Mouse (Mus musculus) liver, embryonic 16.5 days (tissue): Measurements from ENCODE around the gene Specc1. TPM values are rescaled to one million over a fixed set of nuclear protein-coding genes. Genes with fewer than 3 reads are reported as not detected.

Experiments used
- ATAC-seq: fragments of 200-750 bp; cut with Nextera tagmentation; 2 replicates; pipeline ENCODE4 v1.8.0; 2017; ENCODE audit warnings: low read depth, mild to moderate bottlenecking, moderate number of reproducible peaks, moderate library complexity
- H3K27ac ChIP-seq: fragments of 300-500 bp; sonication (generic); 2 replicates; pipeline ENCODE4 v1.5.1; 2014; ENCODE audit warnings: mild to moderate bottlenecking, low read length
- H3K27me3 ChIP-seq: fragments of 300-500 bp; sonication (generic); 2 replicates; pipeline ENCODE4 v1.6.1; 2014; ENCODE audit warnings: low read depth, low read length, mixed read lengths; ENCODE audit not compliant: control insufficient read depth, insufficient read depth
- H3K36me3 ChIP-seq: fragments of 300-500 bp; sonication (generic); 2 replicates; pipeline ENCODE4 v1.6.1; 2014; ENCODE audit warnings: mild to moderate bottlenecking; ENCODE audit not compliant: control insufficient read depth, insufficient read depth
- H3K4me1 ChIP-seq: fragments of 300-500 bp; sonication (generic); 2 replicates; pipeline ENCODE4 v1.6.1; 2014; ENCODE audit warnings: low read depth, low read length, mixed read lengths; ENCODE audit not compliant: control insufficient read depth
- H3K4me2 ChIP-seq: fragments of 300-500 bp; sonication (generic); 2 replicates; pipeline ENCODE4 v1.6.1; 2014; ENCODE audit warnings: low read depth, low read length, mixed read lengths
- H3K4me3 ChIP-seq: fragments of 300-500 bp; sonication (generic); 2 replicates; pipeline ENCODE4 v1.5.1; 2014; ENCODE audit warnings: low read depth, mild to moderate bottlenecking, low read length
- H3K9ac ChIP-seq: fragments of 300-500 bp; sonication (generic); 2 replicates; pipeline ENCODE4 v1.6.1; 2014; ENCODE audit warnings: low read depth, low read length
- H3K9me3 ChIP-seq: fragments of 300-500 bp; sonication (generic); replicated peaks from 2 replicates; pipeline ENCODE4 v1.6.1; 2016; ENCODE audit warnings: low read length; ENCODE audit not compliant: control insufficient read depth
- WGBS: fragments of 180-500 bp; shearing (Covaris S2); extraction: QIAGEN DNeasy Blood & Tissue Kit; methylation state at CpG from one replicate; pipeline ENCODE4 v1.1.7; 2014; ENCODE audit not compliant: insufficient replicate concordance; 5-methylcytosine and 5-hydroxymethylcytosine counted together
- polyA plus RNA-seq: library from polyadenylated mRNA; unstranded; fragments of >200 nt; fragmentation: Nextera tagmentation; extraction: Ambion mirVana; gene quantifications from 2 replicates; pipeline ENCODE4 v1.2.1, GENCODE M21; 2015

Gene Specc1
- polyA plus RNA-seq, 1 experiment from 2014 or later: 58.6 TPM

- no peaks in the 10 kb centered on the region for H3K36me3 ChIP-seq
- no peak overlapping the region for H3K4me2 ChIP-seq
- ATAC-seq: no peak
- no peak overlapping the region for H3K4me3 ChIP-seq
- no peaks in the 10 kb centered on the region; the same call in 1 of the 2 replicates for H3K4me1 ChIP-seq
- 74% methylated on average over 3 of the region's 3 CpGs for WGBS
- no peaks in the 10 kb centered on the region for H3K27me3 ChIP-seq
- no peaks in the 10 kb centered on the region for H3K9me3 ChIP-seq
- H3K27ac ChIP-seq: no peak overlapping the region
- no peak overlapping the region for H3K9ac ChIP-seq
Observed at GRCm38 (mm10) chr11:62013449-62013848, 56.9 kb downstream of the Specc1 start.

- WGBS: 83% methylated on average over 13 of the region's 13 CpGs
Observed at GRCm38 (mm10) chr11:62015071-62015654, 58.6 kb downstream of the Specc1 start.

DNA sequence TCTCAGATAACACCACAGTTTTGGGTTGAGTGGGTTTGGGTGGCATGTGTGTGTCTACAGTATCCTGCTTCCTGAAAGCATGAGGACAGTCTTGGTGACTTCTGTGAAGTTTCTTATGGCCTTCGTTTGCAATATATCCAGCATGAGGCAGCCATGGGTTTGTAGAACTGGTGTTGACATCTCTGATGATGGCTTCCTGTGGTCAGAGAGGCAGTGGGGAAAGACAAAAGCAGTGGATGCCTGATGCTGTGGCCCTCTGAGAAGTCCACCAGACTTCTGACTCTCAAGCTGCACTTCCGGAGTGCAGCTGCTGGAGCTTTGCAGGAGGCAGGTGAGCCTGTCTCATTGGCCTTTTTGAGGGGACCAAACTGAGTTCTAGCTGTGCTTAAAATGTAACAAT, 60.4 kb downstream of the Specc1 start:
- 44% methylated on average over 2 of the region's 2 CpGs for WGBS
- H3K27ac ChIP-seq: no peak overlapping the region

More at GRCm38 (mm10) chr11:62015071-62015654, 58.6 kb downstream of the Specc1 start:
- H3K36me3 ChIP-seq: no peaks in the 10 kb centered on the region
- no peak overlapping the region for H3K27ac ChIP-seq
- ATAC-seq: no peak
- no peaks in the 10 kb centered on the region; the same call in 1 of the 2 replicates for H3K4me1 ChIP-seq
- no peaks in the 10 kb centered on the region for H3K27me3 ChIP-seq
- no peaks in the 10 kb centered on the region for H3K9me3 ChIP-seq
- no peak overlapping the region for H3K4me2 ChIP-seq
- H3K4me3 ChIP-seq: no peak overlapping the region
- H3K9ac ChIP-seq: no peak overlapping the region

DNA sequence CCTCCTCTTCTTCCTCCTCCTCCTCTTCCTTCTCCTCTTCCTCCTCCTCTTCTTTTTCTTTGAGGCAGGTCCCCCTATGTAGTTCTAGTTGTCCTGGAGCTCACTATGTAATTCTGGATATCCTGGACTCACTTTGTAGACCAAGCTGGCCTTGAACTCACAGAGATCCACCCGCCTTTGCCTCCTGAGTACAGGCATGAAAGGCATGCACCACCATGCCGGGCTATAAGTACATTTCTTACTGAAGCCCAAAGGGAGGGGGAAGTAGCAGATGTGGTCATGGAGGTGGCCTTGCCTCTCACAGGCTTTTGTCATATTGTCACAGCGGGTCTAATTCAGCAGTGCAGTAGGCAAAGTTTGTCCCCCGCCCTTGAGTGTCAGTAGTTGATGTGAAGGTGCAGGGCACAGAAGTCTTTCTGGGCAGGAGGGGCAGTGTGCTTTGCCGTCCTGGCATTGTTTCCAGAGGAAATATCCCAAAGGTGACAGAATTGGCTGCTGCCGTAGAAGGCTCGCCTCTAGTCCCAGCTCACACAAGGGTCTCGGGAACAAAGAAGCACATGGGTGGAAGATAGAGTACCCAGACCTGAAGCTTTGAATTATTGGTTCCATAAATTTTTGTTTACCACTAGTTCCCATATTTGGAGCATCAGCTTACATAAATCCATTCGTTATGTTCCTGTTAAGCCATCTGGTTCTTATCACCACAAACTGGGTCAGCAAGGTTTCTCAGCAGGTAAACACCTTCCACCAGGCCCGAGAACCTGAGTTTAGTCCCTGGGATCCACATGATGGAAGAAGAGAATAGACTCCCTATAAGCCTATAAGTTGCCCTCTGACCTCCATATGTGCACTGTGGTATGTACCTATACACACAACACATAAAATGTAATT, 62.0 kb downstream of the Specc1 start:
- Histone ChIP-seq H3K27ac (no peak overlapping the region), H3K36me3 (no peaks in the 10 kb centered on the region), H3K9me3 (no peaks in the 10 kb centered on the region), H3K4me3 (no peak overlapping the region), H3K9ac (no peak overlapping the region), H3K4me1 (no peaks in the 10 kb centered on the region), H3K4me2 (no peak overlapping the region), H3K27me3 (no peaks in the 10 kb centered on the region)
- WGBS: 78% methylated on average over 10 of the region's 10 CpGs
- ATAC-seq: no peak

More for the DNA sequence above, 60.4 kb downstream of the Specc1 start:
- H3K4me1 ChIP-seq: no peaks in the 10 kb centered on the region; the same call in 1 of the 2 replicates
- no peaks in the 10 kb centered on the region for H3K36me3 ChIP-seq
- H3K4me2 ChIP-seq: no peak overlapping the region
- H3K9me3 ChIP-seq: no peaks in the 10 kb centered on the region
- no peak for ATAC-seq
- H3K9ac ChIP-seq: no peak overlapping the region
- no peak overlapping the region for H3K4me3 ChIP-seq
- no peaks in the 10 kb centered on the region for H3K27me3 ChIP-seq

DNA sequence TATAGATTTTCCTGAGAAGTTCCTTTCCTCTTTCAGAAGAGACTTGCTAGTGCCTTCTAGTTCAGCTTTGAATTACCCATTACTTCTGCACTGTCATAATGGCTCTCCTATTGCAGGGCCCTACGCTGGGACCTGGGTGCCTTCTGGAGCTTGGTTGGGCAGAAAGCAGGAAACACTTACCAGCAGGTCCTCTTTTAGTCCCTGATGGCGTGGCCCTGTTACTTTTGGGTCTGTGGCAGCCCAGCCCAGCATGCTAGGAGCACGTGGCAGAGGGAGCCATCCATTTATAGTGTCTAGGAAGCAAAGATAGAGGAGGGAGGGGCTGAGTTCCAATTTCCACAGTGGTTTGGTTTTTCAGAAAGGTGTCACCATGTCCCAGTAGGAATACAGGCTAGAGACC, 63.3 kb downstream of the Specc1 start:
- no peaks in the 10 kb centered on the region for H3K9me3 ChIP-seq
- H3K27me3 ChIP-seq: no peaks in the 10 kb centered on the region
- no peak overlapping the region for H3K9ac ChIP-seq
- H3K4me3 ChIP-seq: no peak overlapping the region
- no peaks in the 10 kb centered on the region for H3K4me1 ChIP-seq
- no peak for ATAC-seq
- H3K27ac ChIP-seq: no peak overlapping the region
- WGBS: 54% methylated on average over 3 of the region's 3 CpGs
- no peak overlapping the region for H3K4me2 ChIP-seq
- H3K36me3 ChIP-seq: no peaks in the 10 kb centered on the region

DNA sequence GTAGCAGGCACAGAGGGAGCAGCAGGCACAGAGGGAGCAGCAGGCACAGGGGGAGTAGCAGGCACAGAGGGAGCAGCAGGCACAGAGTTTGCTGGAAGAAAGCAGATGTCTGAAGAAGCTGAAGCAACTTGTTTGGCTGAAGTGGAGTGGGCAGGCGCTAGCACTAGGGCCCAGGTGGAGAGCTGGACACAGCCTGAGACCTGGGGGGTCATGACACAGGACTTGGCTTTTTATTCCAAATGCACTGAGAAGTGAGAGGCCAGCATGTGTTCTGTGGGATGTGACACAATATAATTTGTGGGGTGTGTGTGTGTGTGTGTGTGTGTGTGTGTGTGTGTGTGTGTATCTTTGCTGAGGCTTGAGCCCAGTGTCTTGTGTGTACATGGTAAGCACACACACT, 64.3 kb downstream of the Specc1 start:
- no peak for ATAC-seq
- Histone ChIP-seq H3K9me3 (no peaks in the 10 kb centered on the region), H3K4me2 (no peak overlapping the region), H3K9ac (no peak overlapping the region), H3K36me3 (no peaks in the 10 kb centered on the region), H3K27ac (no peak overlapping the region), H3K4me3 (no peak overlapping the region), H3K4me1 (no peaks in the 10 kb centered on the region), H3K27me3 (no peaks in the 10 kb centered on the region)
- WGBS: 88% methylated on average over 1 of the region's 1 CpGs

DNA sequence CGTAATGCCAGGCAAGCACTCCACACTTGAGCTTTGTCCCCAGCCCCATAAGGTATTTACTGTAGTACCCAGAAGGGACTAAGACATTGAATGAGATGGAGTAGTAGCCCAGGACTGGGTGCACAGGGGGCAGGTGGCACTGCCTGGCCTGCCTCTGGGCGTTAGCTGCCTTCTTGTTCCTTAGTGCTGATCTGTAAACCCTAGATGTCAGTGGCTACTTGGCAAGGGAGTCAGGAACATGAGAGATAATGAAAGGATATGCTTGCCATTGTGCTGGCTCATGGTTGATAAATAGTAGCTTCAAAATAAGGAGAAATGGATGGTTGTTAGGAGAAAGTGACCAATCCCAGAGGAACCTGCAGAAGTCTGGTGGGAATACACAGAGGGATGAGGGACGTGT, 65.5 kb downstream of the Specc1 start:
- H3K36me3 ChIP-seq: no peaks in the 10 kb centered on the region
- H3K4me3 ChIP-seq: no peak overlapping the region
- H3K4me1 ChIP-seq: no peaks in the 10 kb centered on the region
- no peak overlapping the region for H3K27ac ChIP-seq
- H3K27me3 ChIP-seq: no peaks in the 10 kb centered on the region
- no peak overlapping the region for H3K9ac ChIP-seq
- no peaks in the 10 kb centered on the region for H3K9me3 ChIP-seq
- no peak for ATAC-seq
- H3K4me2 ChIP-seq: no peak overlapping the region
- WGBS: 73% methylated on average over 3 of the region's 3 CpGs

DNA sequence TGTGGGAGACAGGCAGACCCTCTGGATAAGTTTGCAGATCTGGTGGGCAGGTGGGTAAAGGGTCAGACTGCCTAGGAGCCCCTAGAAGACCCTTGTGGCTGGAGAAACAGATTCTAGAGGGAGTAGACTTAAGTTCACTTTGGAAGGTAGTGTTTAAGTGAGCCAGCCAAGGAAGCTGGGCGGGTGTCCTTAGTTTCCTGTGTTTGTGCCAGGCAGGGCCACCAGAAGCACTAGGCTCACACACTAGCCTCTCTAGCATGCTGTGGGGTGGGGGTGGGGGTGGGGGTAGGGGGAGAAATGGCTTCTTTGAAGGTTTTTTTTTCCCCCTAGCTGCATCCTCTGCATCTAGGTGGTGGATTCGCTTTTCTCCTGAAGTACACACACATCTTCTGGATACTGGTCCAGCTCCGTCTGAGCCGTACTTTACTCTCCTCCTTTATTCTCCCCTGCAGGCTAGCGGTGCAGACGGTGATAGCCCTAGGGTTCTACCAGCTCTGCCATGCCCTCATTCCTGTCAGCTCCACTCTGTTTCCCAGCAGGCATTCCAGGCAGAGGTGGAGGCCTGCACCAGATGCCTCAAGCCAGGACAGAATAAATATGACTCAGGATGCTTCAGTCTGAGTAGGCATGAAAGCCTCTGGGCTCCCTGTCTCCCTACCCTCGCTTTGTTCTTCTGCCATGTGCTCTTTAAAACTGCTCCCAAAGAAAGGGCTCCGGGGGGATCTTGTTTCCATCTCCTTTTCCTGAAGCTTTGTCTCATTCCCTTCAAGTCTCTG, 66.3 kb downstream of the Specc1 start:
- whole genome bisulfite sequencing: 81% methylated on average over 8 of the region's 8 CpGs
- no peak overlapping the region for H3K9ac ChIP-seq
- H3K9me3 ChIP-seq: no peaks in the 10 kb centered on the region
- ATAC-seq: no peak
- no peaks in the 10 kb centered on the region for H3K27me3 ChIP-seq
- H3K36me3 ChIP-seq: no peaks in the 10 kb centered on the region
- H3K4me3 ChIP-seq: no peak overlapping the region
- H3K4me1 ChIP-seq: no peaks in the 10 kb centered on the region
- H3K4me2 ChIP-seq: no peak overlapping the region
- H3K27ac ChIP-seq: no peak overlapping the region
